Mouse (Mus musculus) adrenal gland, adult 8-10 months (tissue): ENCODE results near the gene Zfp784. TPM values are rescaled to one million over a fixed set of nuclear protein-coding genes. Genes with fewer than 3 reads are reported as not detected.
A peak's percentile ranks its signal among the peaks of the same experiment; 100 is the strongest.

Source experiments
- DNase-seq: peaks from one replicate; pipeline ENCODE4 v3.0.0; 2022
- total RNA-seq, 4 experiments: library from RNA; stranded (reverse); gene quantifications; 2 replicates each; pipeline ENCODE4 v1.2.4; 2022

The Zfp784 gene
- total RNA-seq, 4 experiments from 2014 or later, result 4.3 to 7.8 (median 6.0) TPM

DNA sequence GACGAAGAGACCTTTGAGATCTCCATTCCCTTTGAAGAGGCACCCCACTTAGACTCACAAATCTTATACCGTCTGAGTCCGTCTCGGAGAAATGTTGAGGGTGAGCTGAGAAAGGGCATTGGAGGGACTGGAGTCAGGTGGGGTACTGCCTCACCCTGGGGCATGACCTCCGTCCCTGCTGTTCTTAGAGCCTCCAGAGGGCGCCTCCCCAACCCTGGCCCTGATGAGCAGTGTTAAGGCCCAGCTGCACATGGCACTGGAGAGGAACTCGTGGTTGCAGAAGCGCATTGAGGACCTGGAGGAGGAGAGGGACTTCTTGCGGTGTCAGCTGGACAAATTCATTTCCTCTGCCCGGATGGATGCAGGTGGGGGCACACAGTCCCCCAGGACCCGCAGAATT, 19.6 kb upstream of the Zfp784 start:
- DNase-seq, result no peak

DNA sequence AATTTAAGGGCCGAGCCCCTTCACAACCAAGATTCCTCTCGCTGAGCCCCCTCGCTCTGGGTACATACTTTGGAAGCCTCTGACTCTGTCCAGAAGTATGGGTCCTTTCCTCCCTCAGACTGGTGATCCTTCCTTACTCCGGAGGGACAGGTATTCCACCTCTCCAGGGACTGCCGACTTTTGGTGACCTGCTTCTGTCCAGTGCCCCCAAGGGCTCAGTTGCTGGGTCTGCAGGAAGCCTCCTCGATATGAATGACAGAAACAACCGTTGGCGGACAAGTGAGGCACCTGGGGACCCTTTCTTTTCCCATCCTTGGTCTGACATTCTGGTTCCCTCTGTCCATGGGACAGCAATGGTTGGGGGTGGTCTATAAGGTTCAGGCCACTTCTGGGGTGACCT, 19.1 kb upstream of the Zfp784 start:
- DNase-seq, result no peak

DNA sequence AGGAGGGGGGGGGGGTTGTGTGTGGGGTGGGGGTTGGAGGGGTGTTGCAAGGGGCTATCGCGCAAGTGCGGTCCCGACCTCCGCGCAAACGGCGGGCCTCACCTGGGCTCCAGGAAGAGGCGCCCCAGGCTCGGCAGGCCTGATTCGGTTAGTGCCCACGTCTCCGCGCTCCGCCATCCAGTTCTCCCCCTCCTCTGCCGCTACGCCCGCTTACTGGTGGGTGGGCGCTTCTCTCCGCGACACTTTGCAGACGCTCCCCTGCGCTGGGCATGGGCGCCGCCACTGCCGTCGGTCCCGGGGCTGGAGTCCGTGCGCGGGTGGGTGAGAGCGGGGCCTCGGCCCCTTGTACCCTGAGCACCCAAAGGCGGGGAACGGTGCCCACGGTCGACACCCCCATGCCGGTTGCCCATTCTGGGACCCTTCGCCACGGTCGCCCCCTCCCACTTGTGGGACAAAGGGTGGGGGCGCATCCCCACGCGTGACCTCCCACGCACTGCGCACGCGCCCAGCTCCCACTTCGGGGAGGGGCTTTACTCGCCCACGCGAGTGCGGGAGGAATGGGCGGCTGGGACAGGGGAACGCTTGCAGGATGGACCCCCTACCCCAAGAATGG, 18.5 kb upstream of the Zfp784 start:
- DNase-seq, result no peak

DNA sequence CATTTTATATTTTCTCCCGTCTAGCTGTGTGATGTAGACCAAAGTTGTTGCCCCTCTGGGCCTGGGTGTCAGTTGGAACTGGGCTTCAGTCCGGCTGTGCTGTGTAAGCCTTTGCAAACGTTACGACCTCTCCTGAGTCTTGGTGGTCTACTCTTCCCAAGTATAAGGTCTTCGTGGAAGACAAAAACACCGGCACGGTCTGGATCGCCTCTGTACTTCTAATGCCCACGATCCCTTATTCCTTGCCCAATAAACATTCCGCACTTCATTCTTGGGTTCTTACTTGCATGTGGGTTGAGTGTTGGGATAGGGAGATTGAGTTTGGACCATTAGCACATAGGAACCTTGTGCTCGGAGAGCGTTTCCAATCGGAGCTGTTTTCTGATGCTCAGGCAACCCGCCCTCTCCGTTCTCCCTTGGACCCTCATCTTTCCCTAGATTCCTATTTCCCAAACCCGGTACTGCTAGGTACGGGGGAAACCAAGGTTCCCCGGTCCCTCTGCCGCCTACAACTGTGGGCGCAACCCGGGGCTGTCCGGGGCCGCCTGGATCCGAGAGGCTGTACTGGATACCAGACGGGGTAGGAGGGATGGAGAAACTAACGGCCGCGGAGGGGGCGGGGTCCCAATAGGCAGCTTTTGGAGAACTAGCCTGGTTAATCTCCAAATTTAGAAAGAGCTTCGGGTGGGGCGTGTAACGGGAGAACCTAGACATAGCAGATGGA, 15.4 kb upstream of the Zfp784 start:
- DNase-seq, result no peak

DNA sequence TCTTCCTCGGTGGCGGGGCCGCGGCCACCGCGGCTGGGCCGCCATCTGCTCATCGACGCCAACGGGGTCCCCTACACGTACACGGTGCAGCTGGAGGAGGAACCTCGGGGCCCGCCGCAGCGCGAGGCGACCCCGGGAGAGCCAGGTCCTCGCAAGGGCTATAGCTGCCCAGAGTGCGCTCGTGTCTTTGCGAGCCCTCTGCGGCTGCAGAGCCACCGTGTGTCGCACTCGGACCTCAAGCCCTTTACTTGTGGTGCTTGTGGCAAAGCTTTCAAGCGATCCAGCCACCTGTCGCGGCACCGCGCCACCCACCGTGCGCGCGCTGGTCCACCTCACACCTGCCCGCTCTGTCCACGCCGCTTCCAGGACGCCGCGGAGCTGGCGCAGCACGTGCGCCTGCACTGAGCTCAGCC, 14.7 kb upstream of the Zfp784 start:
- DNase-seq, result no peak

DNA sequence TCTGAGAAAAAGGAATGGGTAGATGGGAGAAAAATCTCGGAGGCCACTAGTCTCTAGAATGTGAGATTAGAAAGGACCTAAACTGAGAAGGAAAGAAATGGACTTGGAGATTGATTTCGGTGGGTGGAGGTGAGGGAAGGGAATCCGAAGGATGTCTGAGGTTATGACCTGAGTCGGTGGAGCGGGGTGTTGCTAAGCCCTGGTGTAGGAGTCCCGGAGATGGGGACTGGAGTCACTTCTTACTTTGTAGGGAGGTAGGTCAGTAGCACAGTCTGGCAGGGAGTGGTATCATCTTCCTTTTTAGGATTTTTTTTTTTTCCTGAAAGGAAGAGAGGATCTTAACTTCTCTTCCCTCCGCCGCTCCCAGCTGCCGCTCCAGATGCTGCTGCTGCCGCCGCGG, 14.2 kb upstream of the Zfp784 start:
- DNase-seq, result no peak

DNA sequence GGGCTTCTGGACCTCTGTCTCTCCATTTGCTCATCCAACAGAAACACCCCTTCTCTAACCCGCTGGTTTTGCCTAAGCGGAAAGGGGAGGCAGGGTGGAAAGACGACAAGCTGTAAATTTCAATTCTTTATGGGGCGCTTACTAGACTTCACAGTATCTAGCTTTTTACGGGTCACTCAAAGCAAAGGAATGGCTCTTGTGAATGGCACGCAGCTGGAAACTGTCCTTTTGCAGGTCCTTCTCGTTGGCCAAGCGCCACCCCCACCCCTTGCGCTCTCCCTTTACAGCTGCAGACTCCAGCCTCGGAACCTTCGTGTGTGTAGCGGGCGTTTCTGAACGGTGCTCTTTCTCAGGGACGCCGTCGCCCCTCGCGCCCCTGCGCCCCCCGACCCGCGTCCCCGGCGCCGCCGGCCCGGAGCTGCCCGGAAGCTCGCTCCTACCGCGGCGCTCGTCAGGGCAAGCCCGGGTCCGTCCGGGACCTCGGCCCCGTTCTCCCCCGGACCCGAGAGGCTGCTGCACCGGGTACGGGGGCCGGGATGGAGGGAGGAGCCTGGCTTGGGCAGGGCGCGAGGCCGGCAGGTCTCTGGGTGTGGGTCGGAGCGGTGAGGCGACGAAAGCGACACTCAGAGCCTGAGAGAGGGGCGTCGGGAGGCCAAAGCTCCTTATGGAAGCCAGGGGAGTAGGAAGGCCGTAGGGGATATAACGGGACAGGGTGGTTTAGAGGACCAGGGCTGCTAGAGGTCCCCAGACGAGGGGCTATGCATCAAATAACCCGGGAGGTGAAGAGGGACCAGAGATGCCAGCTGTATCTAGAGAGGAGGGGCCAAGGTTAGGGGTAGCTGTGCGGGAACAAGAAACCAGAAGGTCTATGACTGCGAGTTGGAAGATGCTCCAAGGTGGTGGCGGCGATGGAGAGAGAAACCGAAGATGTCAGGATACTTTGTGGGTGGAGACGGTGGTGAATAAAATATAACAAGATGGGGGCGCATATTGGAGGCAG, 13.2 kb upstream of the Zfp784 start, which contains the start of gene Zfp580:
Gene Zfp580, plus strand, starts transcription at position 346 of the 1,000 bp plus-strand sequence.
- DNase-seq, result peak; percentile 56

DNA sequence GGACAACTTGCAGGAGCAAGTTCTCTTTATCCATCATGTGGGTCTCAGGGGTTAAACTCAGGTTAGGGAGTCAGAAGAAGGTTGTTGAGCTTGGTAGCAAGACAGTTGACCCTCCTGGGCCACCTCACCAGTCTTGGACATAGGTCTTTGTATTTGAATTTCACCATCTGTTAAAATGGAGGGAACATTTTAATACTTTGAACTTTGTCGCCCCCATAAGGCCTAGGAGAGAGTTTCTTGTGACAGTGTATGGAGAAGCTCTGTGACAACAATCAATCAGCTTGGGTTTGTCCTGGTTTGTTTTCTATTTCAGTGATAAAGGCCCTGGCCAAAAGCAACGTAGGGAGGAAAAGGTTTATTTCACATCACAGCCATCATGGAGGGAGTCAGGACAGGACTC, 9.1 kb upstream of the Zfp784 start:
- DNase-seq, result no peak

DNA sequence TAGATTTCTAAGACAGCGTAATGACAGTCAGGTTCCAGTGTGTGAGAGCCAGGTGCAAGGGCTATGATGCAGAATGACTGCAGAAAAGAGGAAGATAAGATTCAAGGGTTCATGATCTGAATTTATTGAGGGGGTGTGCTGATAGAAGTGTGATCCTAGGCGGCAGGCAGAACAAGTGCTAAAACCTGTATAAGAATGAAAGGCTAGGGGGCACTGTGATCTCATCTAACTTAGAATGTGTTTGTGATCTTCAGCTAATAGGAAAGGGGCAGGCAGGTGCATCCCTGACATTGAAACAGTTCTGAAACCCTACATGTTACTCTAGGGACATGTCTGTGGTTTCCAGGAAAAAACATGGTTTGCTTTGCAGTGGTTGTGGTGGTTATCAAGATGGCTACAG, 7.9 kb upstream of the Zfp784 start:
- DNase-seq, result no peak

DNA sequence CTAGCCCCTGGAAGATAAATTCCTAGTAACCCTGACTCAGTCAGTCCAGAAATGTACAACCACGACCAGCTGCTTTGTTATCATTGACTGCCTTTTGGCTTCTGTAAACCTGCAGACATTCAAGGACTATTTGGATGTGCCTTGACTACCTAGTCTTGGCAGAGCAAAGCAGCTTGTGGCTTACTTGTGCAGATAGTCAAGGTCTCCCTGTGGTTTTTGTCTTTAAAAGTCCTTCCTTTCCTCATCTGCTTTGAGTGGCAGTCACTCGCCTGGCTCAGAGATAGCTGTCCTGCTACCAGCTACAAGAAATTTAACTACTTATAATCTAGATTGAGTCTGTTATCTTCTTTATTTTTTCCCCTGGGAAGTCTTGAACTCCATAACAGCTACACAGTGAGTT, 6.7 kb upstream of the Zfp784 start:
- no peak for DNase-seq

DNA sequence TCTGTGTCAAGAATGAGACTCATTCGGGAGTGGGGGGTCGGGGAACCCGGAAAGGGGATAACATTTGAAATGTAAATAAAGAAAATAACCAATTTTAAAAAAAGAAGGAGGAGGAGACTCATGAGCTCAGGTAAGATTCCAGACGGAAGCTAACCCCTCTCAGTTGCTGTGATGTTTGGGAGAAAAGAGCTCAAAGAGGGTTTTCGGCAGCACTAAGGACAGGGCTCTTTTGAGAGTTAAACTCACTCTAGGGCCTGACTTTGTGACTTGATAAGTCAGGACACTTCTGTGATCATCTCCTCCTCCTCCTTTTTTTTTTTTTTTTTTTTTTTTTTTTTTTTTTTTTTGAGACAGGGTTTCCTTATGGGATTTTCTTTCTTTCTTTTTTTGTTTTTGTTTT, 694 bp upstream of the Zfp784 start:
- DNase-seq, result no peak

DNA sequence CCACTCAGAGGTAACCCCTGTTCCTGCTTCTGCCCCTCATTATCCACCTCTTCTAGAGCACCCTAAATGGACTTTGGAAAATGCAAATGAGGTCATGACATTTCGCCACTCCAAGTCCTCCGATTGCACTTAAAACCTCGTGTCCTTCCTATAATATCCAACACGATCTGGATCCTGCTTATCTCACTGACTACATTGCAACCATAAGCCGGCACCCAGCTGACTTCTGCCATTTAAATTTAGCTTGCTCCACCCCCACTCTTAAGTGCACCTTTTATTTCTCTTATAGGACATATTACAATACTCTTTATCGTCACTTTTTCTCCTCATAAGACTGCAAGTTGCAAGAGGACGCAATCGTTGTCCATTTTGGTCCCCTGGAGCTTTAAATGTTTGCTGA, 779 bp downstream of the Zfp784 start:
- no peak for DNase-seq

DNA sequence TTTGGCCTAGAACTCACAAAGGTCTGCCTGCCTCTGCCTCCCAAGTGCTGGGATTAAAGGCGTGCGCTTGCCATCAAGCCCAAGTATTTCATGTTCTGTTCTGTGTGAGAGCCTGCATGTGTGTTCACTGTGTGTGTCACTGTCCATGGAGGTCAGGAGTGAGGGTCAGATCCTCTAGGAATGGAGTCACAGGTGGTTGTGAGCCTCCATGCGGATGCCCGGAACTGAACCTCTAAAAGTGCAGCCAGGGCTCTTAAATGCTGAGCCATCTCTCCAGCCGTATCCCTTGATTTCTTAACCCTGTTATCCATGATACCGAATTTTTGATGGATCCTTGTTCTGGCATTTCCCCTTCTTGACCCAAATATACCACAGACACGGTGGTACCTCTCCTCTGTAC, 1.2 kb downstream of the Zfp784 start:
- DNase-seq, result no peak

DNA sequence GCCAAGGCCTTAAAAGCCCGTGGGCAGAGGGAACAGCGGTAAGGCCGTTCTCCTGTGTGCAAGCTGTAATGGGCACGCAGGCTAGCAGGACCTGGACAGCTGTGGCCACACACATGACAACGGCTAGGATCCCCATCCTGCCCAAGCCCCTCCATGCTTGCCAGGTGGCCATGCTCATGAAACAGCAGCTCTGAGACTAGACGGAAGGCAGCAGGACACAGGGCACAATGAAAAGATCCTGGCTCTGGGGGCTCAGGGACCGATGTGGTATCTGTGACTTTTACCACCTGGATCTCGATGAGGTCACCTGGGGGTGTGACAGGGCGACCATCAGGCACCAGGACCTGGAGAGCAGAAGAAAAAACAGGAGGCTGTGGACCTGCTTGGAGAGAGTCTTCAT, 2.1 kb downstream of the Zfp784 start:
- DNase-seq, result no peak

DNA sequence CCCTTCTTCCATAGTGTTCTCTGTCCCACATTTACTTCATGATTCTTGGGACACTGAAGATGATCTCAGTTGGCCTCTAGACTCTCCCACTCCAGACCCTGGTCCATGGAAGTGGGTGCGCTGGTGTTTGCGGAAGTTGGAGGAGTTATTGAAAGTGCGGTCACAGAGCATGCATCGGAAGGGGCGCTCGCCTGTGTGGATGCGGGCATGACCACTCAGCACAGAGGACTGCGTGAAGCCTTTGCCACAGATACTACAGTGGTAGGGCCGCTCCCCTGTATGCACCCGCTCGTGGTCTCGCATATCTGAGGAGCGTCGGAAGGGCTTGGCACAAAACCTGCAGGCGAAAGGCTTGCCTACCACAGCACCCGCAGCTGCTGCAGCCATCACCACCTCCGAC, 2.6 kb downstream of the Zfp784 start:
- no peak for DNase-seq

DNA sequence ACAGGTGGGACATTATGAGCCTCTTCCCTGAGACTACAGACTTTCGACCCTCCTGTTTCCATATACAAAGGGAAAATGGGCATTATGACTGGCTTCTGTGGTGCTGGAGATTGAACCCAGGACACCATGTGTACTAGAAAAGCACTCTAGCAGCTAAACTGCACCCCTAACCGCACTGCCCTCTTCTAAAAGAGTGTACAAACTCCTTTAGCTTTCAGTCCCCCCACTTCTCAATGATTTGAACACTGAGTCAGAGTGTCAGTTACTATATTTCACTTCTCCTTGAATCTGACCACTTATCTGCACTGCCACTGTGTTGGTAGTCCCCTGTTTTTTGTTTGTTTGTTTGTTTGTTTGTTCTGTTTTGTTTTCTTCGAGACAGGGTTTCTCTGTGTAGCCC, 4.4 kb downstream of the Zfp784 start, which contains the start of gene 4632433K11Rik:
Gene 4632433K11Rik, plus strand, starts transcription at position 301 of the 400 bp plus-strand sequence.
- no peak for DNase-seq

DNA sequence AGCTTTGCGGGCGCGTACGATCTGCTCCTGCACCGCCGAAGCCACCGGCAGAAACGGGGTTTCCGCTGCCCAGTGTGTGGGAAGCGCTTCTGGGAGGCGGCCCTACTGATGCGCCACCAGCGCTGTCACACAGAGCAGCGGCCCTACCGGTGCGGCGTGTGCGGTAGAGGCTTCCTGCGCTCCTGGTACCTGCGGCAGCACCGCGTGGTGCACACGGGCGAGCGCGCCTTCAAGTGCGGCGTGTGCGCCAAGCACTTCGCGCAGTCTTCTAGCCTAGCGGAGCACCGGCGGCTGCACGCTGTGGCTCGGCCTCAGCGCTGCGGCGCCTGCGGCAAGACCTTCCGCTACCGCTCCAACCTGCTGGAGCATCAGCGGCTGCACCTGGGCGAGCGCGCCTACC, 6.8 kb downstream of the Zfp784 start:
- DNase-seq, result no peak

DNA sequence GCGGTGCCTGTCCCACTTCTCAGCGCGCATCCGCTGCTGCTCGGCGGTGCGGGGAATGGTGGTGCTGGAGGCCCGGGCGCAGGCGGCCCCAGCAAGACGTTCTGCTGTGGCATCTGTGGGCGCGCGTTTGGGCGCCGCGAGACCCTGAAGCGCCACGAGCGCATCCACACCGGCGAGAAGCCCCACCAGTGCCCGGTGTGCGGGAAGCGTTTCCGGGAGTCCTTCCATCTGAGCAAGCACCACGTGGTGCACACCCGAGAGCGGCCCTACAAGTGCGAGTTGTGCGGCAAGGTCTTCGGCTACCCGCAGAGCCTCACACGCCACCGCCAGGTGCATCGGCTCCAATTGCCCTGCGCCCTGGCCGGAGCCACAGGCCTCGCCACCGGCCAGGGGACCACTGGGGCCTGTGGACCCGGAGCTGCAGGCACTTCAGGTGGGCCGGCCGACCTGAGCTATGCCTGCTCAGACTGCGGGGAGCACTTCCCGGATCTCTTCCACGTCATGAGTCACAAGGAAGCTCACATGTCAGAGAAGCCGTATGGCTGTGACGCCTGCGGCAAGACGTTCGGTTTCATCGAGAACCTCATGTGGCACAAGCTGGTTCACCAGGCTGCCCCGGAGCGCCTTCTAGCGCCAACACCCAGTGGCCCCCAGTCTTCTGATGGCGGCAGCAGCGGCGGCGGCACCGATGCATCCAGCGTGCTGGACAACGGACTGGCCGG, 7.5 kb downstream of the Zfp784 start:
- DNase-seq, result no peak

DNA sequence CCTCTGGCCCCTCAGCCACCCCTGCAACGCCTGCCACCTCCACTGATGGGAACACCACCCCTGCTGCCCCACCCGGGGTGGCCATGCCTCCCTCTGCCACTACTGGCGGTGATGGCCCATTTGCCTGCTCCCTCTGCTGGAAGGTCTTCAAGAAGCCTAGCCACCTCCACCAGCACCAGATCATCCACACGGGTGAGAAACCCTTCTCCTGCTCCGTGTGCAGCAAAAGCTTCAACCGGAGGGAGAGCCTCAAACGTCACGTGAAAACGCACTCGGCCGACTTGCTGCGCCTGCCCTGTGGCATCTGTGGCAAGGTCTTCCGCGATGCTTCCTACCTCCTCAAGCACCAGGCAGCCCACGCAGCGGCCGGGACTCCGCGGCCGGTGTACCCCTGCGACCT, 8.3 kb downstream of the Zfp784 start:
- no peak for DNase-seq

DNA sequence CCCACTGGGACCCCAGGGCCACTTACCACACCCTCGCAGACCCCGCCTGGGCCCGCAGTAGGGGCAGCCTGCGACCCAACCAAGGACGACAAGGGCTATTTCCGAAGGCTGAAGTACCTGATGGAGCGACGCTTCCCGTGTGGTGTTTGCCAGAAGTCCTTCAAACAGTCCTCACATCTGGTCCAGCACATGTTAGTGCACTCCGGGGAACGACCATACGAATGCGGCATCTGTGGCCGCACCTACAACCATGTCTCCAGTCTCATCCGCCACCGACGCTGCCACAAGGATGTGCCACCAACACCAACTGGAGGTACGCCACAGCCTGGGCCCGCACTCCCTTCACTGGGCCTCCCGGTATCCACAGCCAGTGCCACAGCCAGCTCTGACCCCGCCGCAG, 8.7 kb downstream of the Zfp784 start:
- DNase-seq, result no peak

DNA sequence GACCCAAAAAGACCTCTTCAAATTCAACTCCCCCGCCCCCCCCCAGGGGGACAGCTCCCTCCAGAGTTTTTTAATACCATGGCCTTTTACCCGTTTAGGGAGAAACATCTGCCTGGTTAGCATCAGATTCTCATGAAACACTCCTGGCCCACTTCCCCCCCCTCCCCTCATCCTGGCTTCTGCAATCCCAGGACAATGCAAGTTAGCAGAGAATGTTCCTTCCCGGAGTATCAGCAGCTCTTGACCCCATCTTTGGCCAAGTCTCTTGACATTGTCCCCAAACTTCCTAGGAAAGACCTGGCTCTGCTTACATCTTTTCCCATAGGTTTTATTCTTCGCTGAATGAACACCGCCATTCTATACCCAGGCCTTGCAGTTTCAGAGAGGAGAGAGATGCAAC, 17.0 kb downstream of the Zfp784 start:
- no peak for DNase-seq

DNA sequence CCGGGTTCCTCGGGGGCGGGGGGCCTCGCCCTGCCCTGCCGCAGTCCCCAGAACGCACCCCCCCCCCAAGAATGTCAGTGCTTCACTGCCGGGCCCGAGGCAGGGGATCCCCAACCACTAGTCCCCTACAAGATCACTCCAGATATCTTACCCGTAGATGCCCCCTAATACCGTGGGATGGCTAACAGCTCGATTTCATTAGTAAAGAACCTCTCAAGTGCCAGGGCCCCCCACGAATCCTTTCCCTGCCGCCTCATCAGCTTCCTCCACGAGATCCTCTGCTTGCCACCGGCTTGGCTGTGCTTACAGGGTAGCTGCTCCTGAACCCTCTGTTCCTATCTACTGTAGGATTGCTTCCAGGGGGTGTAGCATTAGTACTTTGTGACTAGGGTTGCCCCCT, 17.6 kb downstream of the Zfp784 start:
- DNase-seq, result no peak
